Mouse (Mus musculus): ENCODE results near the gene C4b. TPM values are rescaled to one million over a fixed set of nuclear protein-coding genes. Genes with fewer than 3 reads are reported as not detected.

C4b gene
- total and polyA plus RNA-seq, 3 experiments, result 0.08 to 0.24 TPM; not detected in 1

- H3K4me3 ChIP-seq (ENCODE audit: control insufficient read depth in 1 of 2, insufficient read depth in 1 of 2, low read depth in 2 of 2, low read length in 2 of 2), result no peak overlapping the region
- no peak for DNase-seq (ENCODE audit: low read depth, low spot score)
- H3K36me3 ChIP-seq (ENCODE audit: control insufficient read depth in 1 of 2, insufficient read depth in 2 of 2, low read length in 2 of 2), result no peaks in the 10 kb centered on the region
- H3K4me1 ChIP-seq (ENCODE audit: control insufficient read depth in 1 of 2, insufficient read depth in 2 of 2, low read length in 2 of 2), result no peaks in the 10 kb centered on the region
- no peaks in the 10 kb centered on the region for H3K79me2 ChIP-seq (ENCODE audit: control insufficient read depth, insufficient read depth, low read length, poor library complexity)
- no peak overlapping the region for H3K9ac ChIP-seq (ENCODE audit: control insufficient read depth, low read depth, low read length, poor library complexity, severe bottlenecking)
- no peaks in the 10 kb centered on the region for H3K9me3 ChIP-seq (replicated peaks; ENCODE audit: insufficient read depth, low read length)
- H3K27ac ChIP-seq (ENCODE audit: control insufficient read depth, low read depth, low read length), result no peak overlapping the region
- H3K27me3 ChIP-seq (ENCODE audit: control insufficient read depth in 1 of 2, insufficient read depth in 2 of 2, low read length in 2 of 2), result no peaks in the 10 kb centered on the region
- no peak for TF ChIP-seq SMC3 (IDR thresholded peaks at IDR 0.05; ENCODE audit: low read depth, low read length)
- TF ChIP-seq NRF1 (IDR thresholded peaks at IDR 0.05; ENCODE audit: insufficient read depth, low read depth, low read length, poor library complexity, severe bottlenecking), result no peak
- TF ChIP-seq CTCF (IDR thresholded peaks at IDR 0.05 in 2 of 3, conservative IDR thresholded peaks at IDR 0.05 in 1 of 3; ENCODE audit: control insufficient read depth in 1 of 3, insufficient read depth in 1 of 3, low read depth in 2 of 3, low read length in 3 of 3, poor library complexity in 1 of 3, severe bottlenecking in 1 of 3), result no peak
Observed at GRCm38 (mm10) chr17:34692906-34693305, 50.8 kb downstream of the C4b start.

DNA sequence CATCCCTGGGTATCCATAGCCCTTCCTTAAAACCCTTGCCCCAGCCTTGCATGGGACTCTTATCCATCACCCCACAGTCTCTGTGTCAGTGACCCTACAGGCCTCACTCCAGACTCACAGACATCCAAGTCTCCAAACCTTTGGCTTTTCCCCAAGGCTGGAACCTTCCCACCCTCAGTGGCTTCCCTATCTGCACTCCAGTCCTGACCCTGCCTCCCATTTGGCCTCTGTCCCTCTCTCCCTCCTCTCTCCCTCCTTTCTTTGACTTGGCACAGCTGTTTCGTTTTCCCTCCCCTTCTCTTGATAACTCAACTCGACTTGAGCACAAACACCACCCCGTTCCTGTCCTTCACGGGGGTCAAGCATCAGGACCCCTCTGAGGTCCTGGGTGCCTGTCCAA lies 53.2 kb downstream of the C4b start:
- no peak overlapping the region for H3K4me3 ChIP-seq (ENCODE audit: control insufficient read depth in 1 of 2, insufficient read depth in 1 of 2, low read depth in 2 of 2, low read length in 2 of 2)

DNA sequence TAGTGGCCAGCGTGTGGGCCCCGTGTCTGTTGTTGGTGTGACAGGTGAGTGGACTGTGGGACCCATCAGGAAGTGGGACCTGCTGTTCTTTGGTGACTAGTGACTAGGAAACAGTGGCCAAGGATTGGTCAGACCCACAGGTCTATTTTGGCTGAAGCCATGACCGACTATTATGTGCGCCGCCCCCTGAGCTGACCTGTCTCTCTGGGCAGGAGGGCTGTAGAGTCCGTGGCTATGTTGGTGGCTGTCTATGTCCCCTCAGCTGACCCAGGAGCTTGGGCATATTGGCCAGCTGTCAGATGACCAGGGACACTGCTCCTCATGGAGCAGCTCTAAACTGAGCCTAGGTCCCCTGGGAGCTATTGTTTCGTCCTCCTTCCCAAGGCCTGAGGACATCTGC lies 54.8 kb downstream of the C4b start:
- DNase-seq (ENCODE audit: low read depth, low spot score), result no peak
- no peaks in the 10 kb centered on the region for H3K36me3 ChIP-seq (ENCODE audit: control insufficient read depth in 1 of 2, insufficient read depth in 2 of 2, low read length in 2 of 2)
- TF ChIP-seq HCFC1 (IDR thresholded peaks at IDR 0.05; ENCODE audit: low read depth, low read length), result no peak
- no peak for TF ChIP-seq POLR2A (IDR thresholded peaks at IDR 0.05; ENCODE audit: control insufficient read depth in 1 of 2, insufficient read depth in 1 of 2, low read depth in 1 of 2, low read length in 2 of 2, poor library complexity in 1 of 2)
- TF ChIP-seq MAZ (IDR thresholded peaks at IDR 0.05; ENCODE audit: low read depth, low read length), result no peak
- TF ChIP-seq EP300 (IDR thresholded peaks at IDR 0.05; ENCODE audit: low read depth in 1 of 2, low read length in 2 of 2), result no peak
- H3K79me2 ChIP-seq (ENCODE audit: control insufficient read depth, insufficient read depth, low read length, poor library complexity), result no peaks in the 10 kb centered on the region
- H3K4me3 ChIP-seq (ENCODE audit: control insufficient read depth in 1 of 2, insufficient read depth in 1 of 2, low read depth in 2 of 2, low read length in 2 of 2), result no peak overlapping the region
- H3K9ac ChIP-seq (ENCODE audit: control insufficient read depth, low read depth, low read length, poor library complexity, severe bottlenecking), result no peak overlapping the region
- no peak overlapping the region for H3K27ac ChIP-seq (ENCODE audit: control insufficient read depth, low read depth, low read length)
- H3K4me1 ChIP-seq (ENCODE audit: control insufficient read depth in 1 of 2, insufficient read depth in 2 of 2, low read length in 2 of 2), result no peaks in the 10 kb centered on the region; a peak in 1 of 4 replicates
- no peaks in the 10 kb centered on the region for H3K27me3 ChIP-seq (ENCODE audit: control insufficient read depth in 1 of 2, insufficient read depth in 2 of 2, low read length in 2 of 2)
- H3K9me3 ChIP-seq (replicated peaks; ENCODE audit: insufficient read depth, low read length), result no peaks in the 10 kb centered on the region

More for the DNA sequence above, 53.2 kb downstream of the C4b start:
- no peaks in the 10 kb centered on the region for H3K27me3 ChIP-seq (ENCODE audit: control insufficient read depth in 1 of 2, insufficient read depth in 2 of 2, low read length in 2 of 2)
- no peak for TF ChIP-seq EP300 (IDR thresholded peaks at IDR 0.05; ENCODE audit: low read depth in 1 of 2, low read length in 2 of 2)
- TF ChIP-seq HCFC1 (IDR thresholded peaks at IDR 0.05; ENCODE audit: low read depth, low read length), result no peak
- TF ChIP-seq USF2 (IDR thresholded peaks at IDR 0.05; ENCODE audit: borderline replicate concordance in 1 of 2, insufficient read depth in 1 of 2, low read depth in 1 of 2, low read length in 2 of 2), result no peak
- no peak for TF ChIP-seq CHD1 (IDR thresholded peaks at IDR 0.05; ENCODE audit: low read depth, low read length)
- no peak for TF ChIP-seq TCF12 (IDR thresholded peaks at IDR 0.05; ENCODE audit: low read depth, low read length)
- no peaks in the 10 kb centered on the region for H3K36me3 ChIP-seq (ENCODE audit: control insufficient read depth in 1 of 2, insufficient read depth in 2 of 2, low read length in 2 of 2)
- H3K79me2 ChIP-seq (ENCODE audit: control insufficient read depth, insufficient read depth, low read length, poor library complexity), result no peaks in the 10 kb centered on the region
- no peak for DNase-seq (ENCODE audit: low read depth, low spot score)
- H3K27ac ChIP-seq (ENCODE audit: control insufficient read depth, low read depth, low read length), result no peak overlapping the region
- H3K4me1 ChIP-seq (ENCODE audit: control insufficient read depth in 1 of 2, insufficient read depth in 2 of 2, low read length in 2 of 2), result no peaks in the 10 kb centered on the region
- H3K9me3 ChIP-seq (replicated peaks; ENCODE audit: insufficient read depth, low read length), result no peaks in the 10 kb centered on the region
- no peak overlapping the region for H3K9ac ChIP-seq (ENCODE audit: control insufficient read depth, low read depth, low read length, poor library complexity, severe bottlenecking)

Measured in MEL (cell line).